Mouse (Mus musculus): Measurements from ENCODE around the gene Irf5.
"Not testable (repeated sequence)": the region's sequence is repeated elsewhere in the genome, so short reads cannot be mapped to it uniquely, and the experiment has no call there.

Irf5 gene

GRCm38 (mm10) chr6:29527361-29528164 is 1.1 kb downstream of the Irf5 start:
- DNase-seq (ENCODE audit: low read depth) = no peak

DNA sequence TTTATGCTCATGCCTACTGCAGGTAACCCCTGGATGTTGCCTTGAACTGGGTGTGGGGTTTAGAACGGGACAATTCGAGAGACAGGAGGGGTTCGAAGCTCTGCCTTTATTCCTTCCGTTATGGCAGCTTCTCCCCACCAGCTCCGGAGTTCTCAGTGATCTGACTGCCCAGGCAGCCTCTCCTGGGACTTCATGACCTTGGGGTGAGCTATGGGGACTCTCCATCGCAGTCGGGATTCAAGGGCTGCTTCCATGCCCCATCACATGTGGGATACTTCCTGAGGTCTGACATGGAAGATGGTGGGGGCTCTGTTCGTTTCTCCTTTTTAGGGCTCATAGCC is 1.7 kb downstream of the Irf5 start:
- DNase-seq (ENCODE audit: low read depth) = no peak

GRCm38 (mm10) chr6:29528561-29529443 is 2.4 kb downstream of the Irf5 start:
- DNase-seq (ENCODE audit: low read depth) = no peak

GRCm38 (mm10) chr6:29529444-29529820 is 3.0 kb downstream of the Irf5 start:
- no peak for DNase-seq (ENCODE audit: low read depth)

DNA sequence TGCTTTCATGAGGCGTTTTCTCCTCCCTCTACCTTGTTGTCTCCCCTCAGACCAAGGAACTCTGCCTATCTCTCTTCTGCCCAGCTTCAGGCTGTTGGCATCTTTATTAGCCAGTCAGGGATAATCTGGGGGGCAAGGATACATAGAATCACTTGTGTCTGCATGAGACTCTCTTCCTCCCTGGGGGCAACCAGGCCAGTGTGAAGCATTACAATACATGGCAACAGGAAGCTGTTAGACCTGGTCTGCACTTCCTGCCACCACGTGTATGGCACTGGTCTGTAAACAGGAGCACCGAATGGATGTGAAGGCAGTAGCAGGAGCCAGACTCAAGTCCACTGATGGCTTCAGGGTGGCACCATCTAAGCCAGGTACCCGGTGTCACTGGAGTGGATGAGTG is 3.6 kb downstream of the Irf5 start:
- DNase-seq (ENCODE audit: low read depth) = no peak

DNA sequence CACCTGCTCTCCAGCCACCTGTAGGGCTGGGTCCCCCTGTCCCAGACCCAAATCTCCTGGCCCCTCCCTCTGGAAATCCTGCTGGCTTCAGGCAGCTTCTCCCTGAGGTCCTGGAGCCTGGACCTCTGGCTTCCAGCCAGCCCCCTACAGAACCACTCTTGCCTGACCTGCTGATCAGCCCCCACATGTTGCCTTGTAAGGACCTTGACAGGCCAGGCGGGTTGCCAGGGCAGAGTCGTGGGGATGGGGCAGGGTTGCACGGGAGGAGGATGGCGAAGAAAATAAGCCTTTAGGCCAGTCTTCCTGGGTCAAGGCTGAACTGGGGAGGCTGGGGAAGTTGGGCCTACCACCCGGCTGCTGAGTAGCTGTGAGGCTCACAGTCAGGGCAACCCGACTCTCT is 8.9 kb downstream of the Irf5 start:
- no peak for DNase-seq (ENCODE audit: low read depth)

DNA sequence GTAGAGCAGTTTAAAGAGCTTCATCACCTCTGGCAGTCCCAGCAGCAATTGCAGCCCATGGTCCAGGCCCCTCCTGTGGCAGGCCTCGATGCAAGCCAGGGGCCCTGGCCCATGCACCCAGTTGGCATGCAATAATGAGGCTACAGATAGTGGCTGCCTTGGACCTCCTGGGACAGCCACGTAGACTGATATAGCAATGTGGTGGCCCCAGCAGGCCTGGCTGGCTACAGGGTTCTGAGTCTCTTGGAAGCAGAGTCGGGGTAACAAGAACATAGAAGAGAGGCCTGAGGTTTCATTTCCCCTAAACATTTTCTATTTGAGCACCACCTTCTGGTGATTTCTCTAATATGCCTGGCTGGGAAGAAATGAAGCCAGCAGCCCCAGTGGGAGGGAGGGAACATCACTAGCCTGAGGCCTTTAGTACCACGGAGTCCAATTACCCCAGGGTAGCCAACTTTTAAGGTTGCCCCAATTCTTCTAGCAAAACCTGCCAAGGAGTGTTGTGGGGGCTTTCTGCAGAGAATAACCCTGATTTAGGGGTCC is 10.3 kb downstream of the Irf5 start:
- no peak for DNase-seq (ENCODE audit: low read depth)

GRCm38 (mm10) chr6:29537221-29537620 is 10.8 kb downstream of the Irf5 start:
- DNase-seq (ENCODE audit: low read depth) = no peak

GRCm38 (mm10) chr6:29539502-29539901 is 13.1 kb downstream of the Irf5 start:
- no peak for DNase-seq (ENCODE audit: low read depth)

GRCm38 (mm10) chr6:29540223-29540622 is 13.8 kb downstream of the Irf5 start:
- DNase-seq (ENCODE audit: low read depth) = no peak

GRCm38 (mm10) chr6:29540956-29541355 is 14.5 kb downstream of the Irf5 start:
- no peak for DNase-seq (ENCODE audit: low read depth)

DNA sequence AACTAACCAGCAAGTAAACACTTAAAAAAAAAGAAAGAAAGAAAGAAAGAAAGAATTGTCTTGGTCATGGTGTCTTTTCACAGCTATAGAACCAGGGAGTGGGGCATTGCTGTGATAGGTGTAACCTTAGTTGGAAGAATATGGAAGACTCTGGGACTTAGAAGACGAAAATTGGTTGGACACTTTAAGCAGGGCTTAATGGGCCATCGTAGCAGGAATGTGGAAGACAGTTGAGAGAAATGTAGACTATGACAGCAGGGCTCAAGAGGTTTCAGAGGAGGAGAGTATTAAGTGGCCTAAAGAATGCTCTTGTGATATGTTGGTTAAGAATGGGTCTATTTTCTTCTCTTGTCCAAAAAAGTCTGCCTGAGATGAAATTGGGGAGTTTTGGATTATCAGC is 19.2 kb downstream of the Irf5 start:
- DNase-seq (ENCODE audit: low read depth) = no peak

- DNase-seq (ENCODE audit: low read depth) = no peak
Observed at GRCm38 (mm10) chr6:29547582-29547981, 21.2 kb downstream of the Irf5 start.

- DNase-seq (ENCODE audit: low read depth) = no peak
Observed at GRCm38 (mm10) chr6:29548086-29548485, 21.7 kb downstream of the Irf5 start.

DNA sequence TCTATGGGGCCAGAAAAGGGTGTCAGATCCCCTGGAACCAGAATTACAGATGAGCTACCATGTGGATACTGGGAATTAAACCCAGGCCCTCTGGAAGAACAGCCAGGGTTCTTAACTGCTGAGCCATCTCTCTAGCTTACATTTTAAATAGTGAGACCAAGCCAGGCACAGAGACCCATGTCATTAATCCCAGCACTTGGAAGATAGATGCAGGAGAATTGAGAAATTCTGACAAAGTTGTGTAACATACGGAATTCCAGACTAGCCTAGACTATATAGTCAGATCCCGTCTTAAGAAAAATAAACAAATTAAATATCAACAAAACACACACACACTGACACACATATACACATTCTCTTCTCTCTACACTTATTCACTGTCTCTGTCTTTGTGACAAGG is 26.1 kb downstream of the Irf5 start:
- DNase-seq (ENCODE audit: low read depth) = no peak

DNA sequence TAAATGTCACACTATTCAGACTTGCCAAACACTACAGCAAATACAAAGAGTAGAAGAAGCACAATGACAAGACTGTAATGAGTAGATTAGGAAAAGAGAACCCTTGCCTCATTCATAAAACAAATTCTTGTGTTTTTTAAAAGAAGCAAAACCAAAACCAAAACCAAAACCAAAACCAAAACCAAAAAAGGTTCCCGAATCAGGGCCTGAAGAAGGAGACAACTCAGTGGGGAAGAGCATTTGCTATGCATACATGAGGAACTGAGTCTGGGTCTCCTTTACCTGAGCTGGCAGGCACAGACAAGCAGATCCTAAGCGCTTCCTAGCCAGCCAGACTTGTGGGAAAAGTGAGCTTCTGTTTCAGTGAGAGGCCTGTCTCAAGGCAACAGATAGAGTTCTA is 30.7 kb downstream of the Irf5 start:
- DNase-seq (ENCODE audit: low read depth) = no peak

DNA sequence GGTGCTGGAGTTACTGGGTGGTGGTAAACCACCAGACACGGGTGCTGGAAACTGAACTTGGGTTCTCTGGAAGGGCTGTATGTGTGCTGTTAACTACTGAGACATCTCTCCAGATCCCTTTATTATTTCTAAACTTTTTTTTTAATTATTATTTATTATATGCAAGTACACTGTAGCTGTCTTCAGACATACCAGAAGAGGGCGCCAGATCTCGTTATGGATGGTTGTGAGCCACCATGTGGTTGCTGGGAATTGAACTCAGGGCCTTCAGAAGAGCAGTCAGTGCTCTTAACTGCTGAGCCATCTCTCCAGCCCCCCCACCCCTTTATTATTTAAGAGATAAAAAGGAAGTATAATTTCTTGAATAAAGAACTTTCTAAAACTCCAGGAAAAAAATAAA is 50.0 kb downstream of the Irf5 start:
- DNase-seq (ENCODE audit: low read depth) = not testable (repeated sequence)

DNA sequence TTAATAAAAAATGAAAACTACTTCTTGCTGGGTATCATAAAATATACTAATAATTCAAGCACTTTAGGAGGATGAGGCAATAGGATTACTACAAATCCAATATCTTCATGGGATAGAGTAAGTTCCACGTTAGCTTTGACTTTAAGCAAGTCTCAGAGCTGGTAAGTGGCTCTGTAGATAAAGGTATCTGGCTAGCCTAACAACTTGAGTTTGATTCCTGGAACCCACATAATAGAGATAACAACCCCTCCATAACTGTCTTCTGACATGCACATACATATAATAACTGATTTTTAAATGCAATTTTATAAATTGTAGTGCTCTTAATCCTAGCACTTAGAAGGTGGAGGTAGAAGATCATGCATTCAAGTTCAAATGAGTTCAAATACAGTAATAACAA is 54.3 kb downstream of the Irf5 start:
- DNase-seq (ENCODE audit: low read depth) = no peak

DNA sequence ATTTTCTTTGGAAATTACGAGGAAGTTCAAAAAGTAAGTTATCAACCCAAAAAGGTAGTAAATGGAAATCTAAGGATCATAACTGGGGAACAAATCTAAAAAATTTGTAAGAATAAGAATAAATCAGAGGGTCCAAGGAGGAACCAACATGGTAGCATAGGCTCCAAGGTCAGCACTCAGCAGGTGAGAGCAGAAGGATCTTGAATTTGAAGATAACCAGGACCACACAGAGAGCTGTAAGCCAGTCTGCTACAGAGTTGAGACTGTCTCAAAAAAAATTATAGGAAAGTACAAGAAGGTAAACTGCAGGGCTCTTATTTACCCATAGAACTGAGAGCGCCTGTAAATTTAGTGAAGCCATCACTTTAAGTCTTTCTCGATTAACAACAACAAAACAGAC is 54.8 kb downstream of the Irf5 start:
- no peak for DNase-seq (ENCODE audit: low read depth)

Data from fibroblast of lung, adult 2 months (primary cell).